Mouse (Mus musculus): Measurements from ENCODE around the gene Tesmin. TPM values are rescaled to one million over a fixed set of nuclear protein-coding genes. Genes with fewer than 3 reads are reported as not detected.

The Tesmin gene
- 0.37 and 0.81 TPM in 2 replicates for total RNA-seq (2017)

DNA sequence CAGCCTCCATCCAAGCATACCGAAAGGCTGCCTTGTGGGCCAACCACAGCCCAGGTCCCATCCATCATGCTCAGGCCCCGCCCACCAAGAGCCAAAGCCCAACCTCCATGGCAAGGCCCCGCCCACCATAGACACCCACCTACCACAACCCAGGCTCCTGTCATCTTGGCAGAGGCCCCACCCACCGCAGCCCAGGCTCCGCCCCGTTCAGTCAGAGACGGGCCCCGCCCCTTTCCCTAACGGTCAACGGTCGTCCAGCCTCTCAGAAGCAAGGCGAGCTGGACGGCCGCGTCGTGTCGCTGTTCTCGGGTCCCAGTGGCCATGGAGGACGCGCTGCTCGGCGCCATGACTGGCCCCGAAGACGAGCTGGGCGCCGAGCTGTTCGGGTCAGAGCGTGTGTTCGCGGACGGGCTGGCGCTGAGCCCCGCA, at the start of gene Tesmin:
Tesmin (plus strand) TSS at position 229 of the 429 bp plus-strand sequence.
- ATAC-seq (ENCODE audit: extremely low read depth, insufficient number of reproducible peaks, low FRiP score, poor library complexity, severe bottlenecking), result peak; percentile 73

- no peak for ATAC-seq (ENCODE audit: extremely low read depth, insufficient number of reproducible peaks, low FRiP score, poor library complexity, severe bottlenecking)
Measured at GRCm38 (mm10) chr19:3339187-3339586, 49.5 kb upstream of the Tesmin start.

GRCm38 (mm10) chr19:3341021-3341420, 47.6 kb upstream of the Tesmin start:
- no peak for ATAC-seq (ENCODE audit: extremely low read depth, insufficient number of reproducible peaks, low FRiP score, poor library complexity, severe bottlenecking)

GRCm38 (mm10) chr19:3343929-3344328, 44.7 kb upstream of the Tesmin start:
- ATAC-seq (ENCODE audit: extremely low read depth, insufficient number of reproducible peaks, low FRiP score, poor library complexity, severe bottlenecking), result no peak

GRCm38 (mm10) chr19:3344636-3345544, 43.8 kb upstream of the Tesmin start:
- ATAC-seq (ENCODE audit: extremely low read depth, insufficient number of reproducible peaks, low FRiP score, poor library complexity, severe bottlenecking), result no peak

DNA sequence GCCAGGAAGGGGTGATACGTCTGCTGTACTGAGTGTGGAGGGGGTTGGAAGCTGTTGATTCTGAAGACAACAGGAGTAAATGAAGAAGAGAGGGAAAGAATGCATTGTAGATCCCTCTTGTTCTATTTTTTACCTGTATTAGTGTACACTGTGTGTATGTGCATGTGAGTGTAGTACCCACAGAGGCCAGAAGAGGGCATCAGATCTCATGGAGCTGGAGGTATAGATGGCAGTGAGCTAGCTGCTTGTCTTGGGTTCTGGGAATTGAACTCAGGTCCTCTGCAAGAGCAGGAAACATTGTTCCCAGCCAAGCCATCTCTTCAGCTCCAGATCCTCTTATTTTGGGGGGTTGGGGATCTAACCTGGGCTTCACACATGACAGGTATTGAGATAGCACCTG, 40.9 kb upstream of the Tesmin start:
- no peak for ATAC-seq (ENCODE audit: extremely low read depth, insufficient number of reproducible peaks, low FRiP score, poor library complexity, severe bottlenecking)

- ATAC-seq (ENCODE audit: extremely low read depth, insufficient number of reproducible peaks, low FRiP score, poor library complexity, severe bottlenecking), result no peak
Measured at GRCm38 (mm10) chr19:3353415-3354111, 35.1 kb upstream of the Tesmin start.

GRCm38 (mm10) chr19:3355096-3355495, 33.6 kb upstream of the Tesmin start:
- ATAC-seq (ENCODE audit: extremely low read depth, insufficient number of reproducible peaks, low FRiP score, poor library complexity, severe bottlenecking), result no peak

DNA sequence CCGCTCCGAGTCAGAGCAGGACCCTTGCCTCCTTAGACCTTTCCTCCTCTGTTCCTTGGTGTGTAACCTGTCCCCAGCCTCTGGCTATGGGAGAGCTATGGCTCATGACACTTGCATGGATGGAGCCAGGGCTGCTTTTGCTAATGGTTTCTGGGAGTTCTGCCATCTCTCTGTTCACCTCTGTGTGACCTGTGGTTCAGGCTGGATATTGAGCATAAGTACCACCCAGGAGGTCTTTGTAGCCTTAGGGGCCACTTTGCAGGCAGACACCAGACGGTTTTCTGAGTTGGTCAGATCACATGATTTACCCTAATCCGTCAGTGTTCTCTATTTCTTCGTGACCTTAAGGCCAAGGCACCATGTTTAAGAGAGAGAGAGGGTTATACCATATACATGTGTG, 32.1 kb upstream of the Tesmin start:
- no peak for ATAC-seq (ENCODE audit: extremely low read depth, insufficient number of reproducible peaks, low FRiP score, poor library complexity, severe bottlenecking)

- ATAC-seq (ENCODE audit: extremely low read depth, insufficient number of reproducible peaks, low FRiP score, poor library complexity, severe bottlenecking), result no peak
Measured at GRCm38 (mm10) chr19:3357620-3358019, 31.0 kb upstream of the Tesmin start.

DNA sequence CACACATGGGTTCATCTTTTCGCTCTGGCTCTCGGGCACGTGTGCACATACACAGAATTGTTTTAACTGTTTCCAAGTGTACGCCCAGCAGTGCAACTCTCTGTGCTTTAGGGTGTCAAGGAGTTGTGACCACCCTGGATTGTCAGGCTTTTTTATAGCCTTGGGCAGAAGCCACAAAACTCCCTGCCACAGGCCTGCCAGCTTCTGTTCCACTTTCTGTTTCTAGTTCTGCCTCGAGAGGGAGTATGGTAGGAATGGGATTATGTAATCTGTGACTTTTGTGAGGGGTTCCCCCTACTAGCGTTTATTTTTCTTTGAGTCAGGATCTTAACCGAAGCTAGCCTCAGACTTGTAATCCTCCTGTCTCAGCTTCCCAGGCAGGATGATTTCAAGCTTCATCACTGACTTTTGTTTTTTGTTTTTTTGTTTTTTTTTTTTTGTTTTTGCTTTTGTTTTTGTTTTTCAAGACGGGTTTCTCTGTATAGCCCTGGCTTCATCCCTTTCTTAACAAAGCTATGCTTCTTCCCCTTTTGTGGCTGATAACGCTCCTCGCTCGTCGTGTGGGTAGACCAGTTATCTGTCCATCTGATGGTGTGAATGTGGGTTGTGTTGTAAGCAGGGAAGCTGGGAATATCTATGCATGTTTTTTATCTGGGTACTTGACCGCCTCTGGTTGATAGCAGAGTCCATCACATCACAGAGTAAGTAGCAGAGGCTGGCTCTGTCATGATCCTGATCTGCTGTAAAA, 28.6 kb upstream of the Tesmin start:
- no peak for ATAC-seq (ENCODE audit: extremely low read depth, insufficient number of reproducible peaks, low FRiP score, poor library complexity, severe bottlenecking)

DNA sequence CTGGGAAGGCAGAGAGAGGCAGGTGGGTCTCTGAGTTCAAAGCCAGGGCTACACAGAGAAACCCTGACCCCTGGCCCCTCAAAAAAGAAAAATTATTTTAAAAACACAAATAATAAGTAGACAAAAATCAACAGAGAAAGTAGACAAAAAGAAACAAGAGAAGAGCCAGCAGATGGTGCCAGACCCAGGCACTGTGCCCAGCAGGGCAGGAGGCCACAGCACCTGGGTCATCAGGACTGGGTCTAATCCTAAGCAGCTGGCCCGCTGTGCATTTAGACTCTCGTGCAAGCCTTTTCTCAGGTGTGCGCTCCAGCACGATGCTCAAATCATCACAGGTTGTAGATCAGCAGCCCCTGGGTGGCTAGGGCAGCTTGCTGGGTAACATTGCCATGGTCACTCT, 25.1 kb upstream of the Tesmin start:
- no peak for ATAC-seq (ENCODE audit: extremely low read depth, insufficient number of reproducible peaks, low FRiP score, poor library complexity, severe bottlenecking)

GRCm38 (mm10) chr19:3365089-3365488, 23.6 kb upstream of the Tesmin start:
- ATAC-seq (ENCODE audit: extremely low read depth, insufficient number of reproducible peaks, low FRiP score, poor library complexity, severe bottlenecking), result no peak

- ATAC-seq (ENCODE audit: extremely low read depth, insufficient number of reproducible peaks, low FRiP score, poor library complexity, severe bottlenecking), result no peak
Measured at GRCm38 (mm10) chr19:3368276-3368675, 20.4 kb upstream of the Tesmin start.

DNA sequence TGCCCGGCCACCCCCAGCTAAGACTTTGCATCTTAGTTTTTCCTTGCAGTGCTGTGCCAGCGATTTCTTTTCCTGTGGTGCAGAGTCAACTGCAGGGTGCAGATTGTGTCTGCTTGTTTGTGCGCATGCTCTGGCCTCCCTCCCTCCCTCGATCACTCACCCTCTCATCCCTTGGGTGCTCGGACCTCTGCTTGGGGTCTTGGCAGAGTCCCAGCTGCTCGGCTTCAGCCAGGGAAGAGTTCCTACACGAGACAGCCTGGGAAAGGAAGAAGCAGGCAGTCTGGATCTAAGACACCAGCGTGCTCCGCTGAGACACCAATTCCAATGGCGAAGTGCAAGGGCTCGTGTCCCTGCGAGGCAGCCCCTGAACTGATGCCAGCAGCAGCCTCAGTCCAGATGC, 15.3 kb upstream of the Tesmin start:
- ATAC-seq (ENCODE audit: extremely low read depth, insufficient number of reproducible peaks, low FRiP score, poor library complexity, severe bottlenecking), result no peak

- ATAC-seq (ENCODE audit: extremely low read depth, insufficient number of reproducible peaks, low FRiP score, poor library complexity, severe bottlenecking), result no peak
Measured at GRCm38 (mm10) chr19:3374028-3374427, 14.6 kb upstream of the Tesmin start.

GRCm38 (mm10) chr19:3375945-3376495, 12.6 kb upstream of the Tesmin start:
- ATAC-seq (ENCODE audit: extremely low read depth, insufficient number of reproducible peaks, low FRiP score, poor library complexity, severe bottlenecking), result no peak

DNA sequence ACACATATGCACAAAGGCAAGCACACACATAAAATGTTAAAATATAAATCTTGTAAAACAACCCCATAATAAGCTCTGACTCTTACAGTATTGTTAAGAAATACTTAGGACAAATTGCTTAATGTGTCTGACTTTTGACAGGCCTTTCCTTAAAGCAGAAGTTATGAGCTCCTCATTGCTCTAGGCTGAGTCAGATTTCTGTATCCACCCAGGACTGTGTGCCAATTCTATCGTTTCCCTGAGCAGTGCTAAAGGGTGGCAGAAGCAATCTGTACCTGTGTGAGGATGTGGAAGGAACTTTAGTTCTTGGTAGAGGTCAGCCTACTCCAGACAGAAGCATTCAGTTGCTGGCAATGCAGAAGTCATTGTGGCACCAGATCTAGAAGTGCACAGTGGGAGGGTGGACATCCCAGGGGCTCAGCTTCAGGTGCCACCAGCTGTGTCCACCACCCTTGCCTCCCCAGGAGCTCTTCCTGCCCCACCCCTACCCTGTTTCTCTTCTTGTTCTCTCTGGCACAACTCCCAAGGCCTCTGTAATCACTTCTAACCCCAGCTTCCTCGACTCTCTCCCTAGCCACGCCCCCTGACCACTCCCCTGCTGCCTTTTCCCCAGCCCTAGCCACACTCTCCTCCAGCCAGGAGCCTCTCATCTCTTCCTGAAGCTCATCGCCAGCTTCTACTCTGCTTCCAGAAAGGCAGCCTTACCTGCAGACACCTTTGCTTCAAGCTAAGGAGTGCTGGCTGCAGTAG, 11.5 kb upstream of the Tesmin start:
- ATAC-seq (ENCODE audit: extremely low read depth, insufficient number of reproducible peaks, low FRiP score, poor library complexity, severe bottlenecking), result peak; percentile 54
